Mouse (Mus musculus) gastrocnemius, postnatal 4 days (tissue): ENCODE measurements at regions not wholly inside any gene's neighbourhood (a gene's known extent, or its start where the extent isn't known, plus 50 kb on each side); places are given as distances from the start of the nearest gene placed in this dataset.

Experiments used
- DNase-seq, 2 experiments: peaks; one replicate each; pipeline ENCODE4 v3.0.0; 2021 to 2022; ENCODE audit warnings: low spot score in 2 of 2, mixed read lengths in 2 of 2

GRCm38 (mm10) chr12:39342327-39342726 lies 563.1 kb downstream of the Etv1 start:
- no peak for DNase-seq

GRCm38 (mm10) chr12:39371480-39372245 lies 592.5 kb downstream of the Etv1 start:
- DNase-seq, result no peak

- DNase-seq, result no peak
Measured at GRCm38 (mm10) chr12:39373721-39374120, 594.5 kb downstream of the Etv1 start.
